Mouse (Mus musculus) MEL (cell line): ENCODE results near the gene Ccdc170. TPM values are rescaled to one million over a fixed set of nuclear protein-coding genes. Genes with fewer than 3 reads are reported as not detected.

Source experiments
- DNase-seq: peaks from one replicate; pipeline ENCODE4 v3.0.0; 2011; ENCODE audit warnings: low read depth, low spot score
- H3K27ac ChIP-seq: 2 replicates; pipeline ENCODE4 v1.5.1; 2012; ENCODE audit warnings: low read depth, mild to moderate bottlenecking, control low read depth, low read length, moderate library complexity; ENCODE audit not compliant: control insufficient read depth
- H3K27me3 ChIP-seq, 2 experiments: fragments of 150-350 bp in 1 of 2; sonication (generic) in 1 of 2; 2 replicates each; pipeline ENCODE4 v1.6.1; 2012; ENCODE audit warnings: low read length in 2 of 2, mild to moderate bottlenecking in 2 of 2, improper control_type of control experiment in 1 of 2, moderate library complexity in 1 of 2; ENCODE audit not compliant: insufficient read depth in 2 of 2, control insufficient read depth in 1 of 2
- H3K36me3 ChIP-seq, 2 experiments: 2 replicates each; pipeline ENCODE4 v1.6.1; 2012 to 2014; ENCODE audit warnings: low read length in 2 of 2, improper control_type of control experiment in 1 of 2, inconsistent platforms in 1 of 2, mild to moderate bottlenecking in 1 of 2; ENCODE audit not compliant: insufficient read depth in 2 of 2, control insufficient read depth in 1 of 2
- H3K4me1 ChIP-seq, 2 experiments: fragments of 150-350 bp in 1 of 2; sonication (generic) in 1 of 2; 2 replicates each; pipeline ENCODE4 v1.6.1; 2012; ENCODE audit warnings: low read length in 2 of 2, improper control_type of control experiment in 1 of 2, mild to moderate bottlenecking in 1 of 2; ENCODE audit not compliant: insufficient read depth in 2 of 2, control insufficient read depth in 1 of 2
- H3K4me3 ChIP-seq, 2 experiments: fragments of 150-350 bp in 1 of 2; sonication (generic) in 1 of 2; 2 replicates each; pipeline ENCODE4 v1.5.1; 2012; ENCODE audit warnings: low read depth in 2 of 2, low read length in 2 of 2, mild to moderate bottlenecking in 2 of 2, moderate library complexity in 2 of 2, control low read depth in 1 of 2, improper control_type of control experiment in 1 of 2; ENCODE audit not compliant: control insufficient read depth in 1 of 2, insufficient read depth in 1 of 2
- H3K79me2 ChIP-seq: 2 replicates; pipeline ENCODE4 v1.6.1; 2012; ENCODE audit warnings: mild to moderate bottlenecking, low read length, moderate library complexity; ENCODE audit not compliant: control insufficient read depth, poor library complexity, insufficient read depth
- H3K9ac ChIP-seq: 2 replicates; pipeline ENCODE4 v1.6.1; 2012; ENCODE audit warnings: low read depth, mild to moderate bottlenecking, control low read depth, low read length, moderate library complexity; ENCODE audit not compliant: control insufficient read depth, poor library complexity, severe bottlenecking
- H3K9me3 ChIP-seq: fragments of 150-350 bp; sonication (generic); replicated peaks from 2 replicates; pipeline ENCODE4 v1.6.1; 2012; ENCODE audit warnings: mild to moderate bottlenecking, low read length, improper control_type of control experiment, moderate library complexity; ENCODE audit not compliant: insufficient read depth
- BHLHE40 ChIP-seq: IDR thresholded peaks from 2 replicates; pipeline ENCODE4 v1.6.1; 2012; ENCODE audit warnings: low read depth, mild to moderate bottlenecking, inconsistent platforms, low read length, improper control_type of control experiment, borderline replicate concordance
- CHD1 ChIP-seq: IDR thresholded peaks from 2 replicates; pipeline ENCODE4 v1.6.1; 2012; ENCODE audit warnings: low read depth, mild to moderate bottlenecking, inconsistent platforms, low read length, improper control_type of control experiment
- CHD2 ChIP-seq: IDR thresholded peaks from 2 replicates; pipeline ENCODE4 v1.6.1; 2011; ENCODE audit warnings: low read length, improper control_type of control experiment
- CTCF ChIP-seq, 3 experiments: IDR thresholded peaks in 2 of 3; conservative IDR thresholded peaks in 1 of 3; 2 replicates each; pipeline ENCODE4 v1.5.1; 2011 to 2012; ENCODE audit warnings: low read length in 3 of 3, low read depth in 2 of 3, mild to moderate bottlenecking in 2 of 3, improper control_type of control experiment in 1 of 3, inconsistent platforms in 1 of 3, mixed read lengths in 1 of 3, moderate library complexity in 1 of 3; ENCODE audit not compliant: control insufficient read depth in 1 of 3, insufficient read depth in 1 of 3, poor library complexity in 1 of 3, severe bottlenecking in 1 of 3
- ELF1 ChIP-seq: IDR thresholded peaks from 2 replicates; pipeline ENCODE4 v1.6.1; 2014; ENCODE audit warnings: low read depth, mild to moderate bottlenecking, inconsistent platforms, low read length, improper control_type of control experiment, moderate library complexity
- EP300 ChIP-seq, 2 experiments: IDR thresholded peaks; 2 replicates each; pipeline ENCODE4 v1.6.1; 2011; ENCODE audit warnings: improper control_type of control experiment in 2 of 2, low read length in 2 of 2, low read depth in 1 of 2, mild to moderate bottlenecking in 1 of 2
- GATA1 ChIP-seq: IDR thresholded peaks from 2 replicates; pipeline ENCODE4 v1.6.1; 2011; ENCODE audit warnings: low read depth, low read length, improper control_type of control experiment
- HCFC1 ChIP-seq: IDR thresholded peaks from 2 replicates; pipeline ENCODE4 v1.6.1; 2012; ENCODE audit warnings: low read depth, mild to moderate bottlenecking, inconsistent platforms, low read length, improper control_type of control experiment, moderate library complexity
- JUND ChIP-seq: IDR thresholded peaks from 2 replicates; pipeline ENCODE4 v1.6.1; 2011; ENCODE audit warnings: low read depth, mild to moderate bottlenecking, improper control_type of control experiment, low read length
- KAT2A ChIP-seq: conservative IDR thresholded peaks from 2 replicates; pipeline ENCODE4 v1.6.1; 2012; ENCODE audit warnings: low read depth, low read length, improper control_type of control experiment, inconsistent platforms
- MAFK ChIP-seq: IDR thresholded peaks from 2 replicates; pipeline ENCODE4 v1.6.1; 2011; ENCODE audit warnings: low read depth, mild to moderate bottlenecking, low read length, improper control_type of control experiment, borderline replicate concordance
- MAX ChIP-seq: IDR thresholded peaks from 2 replicates; pipeline ENCODE4 v1.6.1; 2011; ENCODE audit warnings: low read length, improper control_type of control experiment
- MAZ ChIP-seq: IDR thresholded peaks from 2 replicates; pipeline ENCODE4 v1.6.1; 2012; ENCODE audit warnings: low read depth, mild to moderate bottlenecking, inconsistent platforms, low read length, improper control_type of control experiment
- MEF2A ChIP-seq: IDR thresholded peaks from 2 replicates; pipeline ENCODE4 v1.6.1; 2014; ENCODE audit warnings: low read depth, mild to moderate bottlenecking, inconsistent platforms, low read length, improper control_type of control experiment; ENCODE audit not compliant: poor library complexity, insufficient replicate concordance, severe bottlenecking; ENCODE audit errors: extremely low read depth
- MXI1 ChIP-seq: IDR thresholded peaks from 2 replicates; pipeline ENCODE4 v1.6.1; 2011; ENCODE audit warnings: mild to moderate bottlenecking, low read depth, low read length, improper control_type of control experiment
- NELFE ChIP-seq: IDR thresholded peaks from 2 replicates; pipeline ENCODE4 v1.6.1; 2011; ENCODE audit warnings: low read depth, low read length, improper control_type of control experiment
- NRF1 ChIP-seq: IDR thresholded peaks from 2 replicates; pipeline ENCODE4 v1.6.1; 2014; ENCODE audit warnings: low read depth, mild to moderate bottlenecking, inconsistent platforms, low read length, improper control_type of control experiment, moderate library complexity; ENCODE audit not compliant: poor library complexity, insufficient read depth, severe bottlenecking
- POLR2AphosphoS5 ChIP-seq: IDR thresholded peaks from 2 replicates; pipeline ENCODE4 v1.6.1; 2012; ENCODE audit warnings: low read depth, borderline replicate concordance, mild to moderate bottlenecking, inconsistent platforms, low read length, moderate library complexity, mixed read lengths
- RAD21 ChIP-seq: IDR thresholded peaks from 2 replicates; pipeline ENCODE4 v1.6.1; 2011; ENCODE audit warnings: mild to moderate bottlenecking, low read depth, low read length, improper control_type of control experiment
- SIN3A ChIP-seq: IDR thresholded peaks from 2 replicates; pipeline ENCODE4 v1.6.1; 2012; ENCODE audit warnings: low read length, improper control_type of control experiment, inconsistent platforms
- SMC3 ChIP-seq: IDR thresholded peaks from 2 replicates; pipeline ENCODE4 v1.6.1; 2011; ENCODE audit warnings: low read depth, low read length, improper control_type of control experiment
- TCF12 ChIP-seq: IDR thresholded peaks from 2 replicates; pipeline ENCODE4 v1.6.1; 2014; ENCODE audit warnings: low read depth, mild to moderate bottlenecking, inconsistent platforms, low read length, improper control_type of control experiment, moderate library complexity
- USF2 ChIP-seq, 2 experiments: IDR thresholded peaks; 2 replicates each; pipeline ENCODE4 v1.6.1; 2011 to 2012; ENCODE audit warnings: improper control_type of control experiment in 2 of 2, low read length in 2 of 2, borderline replicate concordance in 1 of 2, inconsistent platforms in 1 of 2, low read depth in 1 of 2, mild to moderate bottlenecking in 1 of 2; ENCODE audit not compliant: insufficient read depth in 1 of 2
- ZC3H11A ChIP-seq: IDR thresholded peaks from 2 replicates; pipeline ENCODE4 v1.6.1; 2012; ENCODE audit warnings: low read depth, mild to moderate bottlenecking, inconsistent platforms, low read length, improper control_type of control experiment
- ZKSCAN1 ChIP-seq: IDR thresholded peaks from 2 replicates; pipeline ENCODE4 v1.6.1; 2012; ENCODE audit warnings: low read depth, mild to moderate bottlenecking, inconsistent platforms, low read length, improper control_type of control experiment, moderate library complexity
- polyA plus RNA-seq, 2 experiments: library from polyadenylated mRNA; stranded (reverse) in 1 of 2; unstranded in 1 of 2; fragments of >175 nt in 1 of 2; fragments of >200 nt in 1 of 2; gene quantifications; 2 replicates each; pipeline versions ENCODE4 v1.2.1 to v1.2.4; 2012; ENCODE audit warnings: low replicate concordance in 2 of 2, low read depth in 1 of 2; ENCODE audit not compliant: insufficient read length in 2 of 2, insufficient read depth in 1 of 2, missing spikeins in 1 of 2
- total RNA-seq: library from RNA; depleted of rRNA; stranded (reverse); fragments of 300-350 nt; gene quantifications from 2 replicates; pipeline ENCODE4 v1.2.3, GENCODE M21; 2012

Gene Ccdc170
- total and polyA plus RNA-seq, 3 experiments = not detected

- H3K9ac ChIP-seq = no peak overlapping the region
- peaks cover 0 to 9% of the 10 kb centered on the region in 2 experiments; a peak in 2 of 4 replicates for H3K4me1 ChIP-seq
- H3K79me2 ChIP-seq = no peaks in the 10 kb centered on the region
- peak; percentile 36; the same call in 1 of the 2 replicates for TF ChIP-seq HCFC1
- no peak for TF ChIP-seq POLR2AphosphoS5
- TF ChIP-seq RAD21 = peak; percentile 20
- no peak for TF ChIP-seq BHLHE40
- no peak for TF ChIP-seq ZC3H11A
- peak; percentile 29; the same call in 1 of the 2 replicates for TF ChIP-seq SMC3
- TF ChIP-seq MXI1 = no peak
- TF ChIP-seq NRF1 = no peak
- TF ChIP-seq JUND = no peak
- TF ChIP-seq CTCF (IDR thresholded peaks at IDR 0.05 in 2 of 3, conservative IDR thresholded peaks at IDR 0.05 in 1 of 3; ENCODE audit: control insufficient read depth in 1 of 3, insufficient read depth in 1 of 3, low read depth in 2 of 3, low read length in 3 of 3, poor library complexity in 1 of 3, severe bottlenecking in 1 of 3) = peak; percentile 14 to 43 (median 24); a peak in 4 of 6 replicates
- TF ChIP-seq ZKSCAN1 = no peak
- DNase-seq = peak; percentile 34
- no peaks in the 10 kb centered on the region; a peak in 2 of 4 replicates for H3K36me3 ChIP-seq
- H3K27ac ChIP-seq = no peak overlapping the region
- H3K9me3 ChIP-seq = no peaks in the 10 kb centered on the region
- no peaks in the 10 kb centered on the region for H3K27me3 ChIP-seq
- no peak overlapping the region for H3K4me3 ChIP-seq
Observed at GRCm38 (mm10) chr10:4522116-4522515, 39.8 kb downstream of the Ccdc170 start.

- peak; percentile 37; the same call in 1 of the 2 replicates for TF ChIP-seq BHLHE40
- TF ChIP-seq MEF2A = no peak
- no peak overlapping the region for H3K27ac ChIP-seq
Observed at GRCm38 (mm10) chr10:4523078-4523477, 40.8 kb downstream of the Ccdc170 start.

GRCm38 (mm10) chr10:4528043-4528442, 45.7 kb downstream of the Ccdc170 start:
- Histone ChIP-seq H3K79me2 (no peaks in the 10 kb centered on the region), H3K9ac (no peak overlapping the region), H3K4me1 (peaks cover 0 to 6% of the 10 kb centered on the region in 2 experiments; a peak in 2 of 4 replicates), H3K27ac (no peak overlapping the region), H3K36me3 (no peaks in the 10 kb centered on the region; a peak in 2 of 4 replicates), H3K27me3 (no peaks in the 10 kb centered on the region), H3K4me3 (no peak overlapping the region), H3K9me3 (no peaks in the 10 kb centered on the region)
- no peak for DNase-seq
- TF ChIP-seq MAFK (no peak), RAD21 (no peak), CHD2 (no peak), ELF1 (no peak), NELFE (no peak), CHD1 (no peak), EP300 (IDR thresholded peaks at IDR 0.05; ENCODE audit: low read depth in 1 of 2, low read length in 2 of 2) (no peak), HCFC1 (no peak), ZC3H11A (no peak), MAZ (no peak), USF2 (IDR thresholded peaks at IDR 0.05; ENCODE audit: borderline replicate concordance in 1 of 2, insufficient read depth in 1 of 2, low read depth in 1 of 2, low read length in 2 of 2) (no peak), SIN3A (no peak), TCF12 (no peak), MAX (no peak), BHLHE40 (no peak), GATA1 (no peak), KAT2A (no peak)

More at GRCm38 (mm10) chr10:4523078-4523477, 40.8 kb downstream of the Ccdc170 start:
- Histone ChIP-seq H3K9ac (no peak overlapping the region), H3K36me3 (no peaks in the 10 kb centered on the region; a peak in 2 of 4 replicates), H3K27me3 (no peaks in the 10 kb centered on the region), H3K4me3 (no peak overlapping the region), H3K79me2 (no peaks in the 10 kb centered on the region), H3K4me1 (peaks cover 0 to 9% of the 10 kb centered on the region in 2 experiments; a peak in 2 of 4 replicates), H3K9me3 (no peaks in the 10 kb centered on the region)
- DNase-seq = peak; percentile 53
